Mouse (Mus musculus): Measurements from ENCODE around the gene Eddm3b.

Gene Eddm3b

DNA sequence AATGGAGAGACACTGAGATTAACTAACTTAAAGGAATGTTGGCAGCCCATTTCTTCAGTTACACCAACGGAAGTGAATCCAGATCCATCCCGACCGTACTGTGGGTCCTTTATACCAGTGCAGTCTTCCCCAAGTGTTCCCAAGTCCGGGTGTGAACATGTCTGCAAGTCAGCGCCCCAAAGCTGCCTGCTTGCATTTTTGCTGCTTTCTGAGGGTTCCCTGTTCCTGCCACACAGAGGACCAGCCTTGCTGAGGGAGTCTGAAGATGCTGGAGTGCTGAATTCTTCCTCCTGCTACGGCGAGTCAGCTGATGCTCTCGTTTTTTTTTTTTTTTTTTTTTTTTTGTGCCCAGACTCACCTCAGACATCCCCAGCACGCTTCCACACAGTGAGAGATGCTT is 19.3 kb upstream of the Eddm3b start:
- no peak for DNase-seq

DNA sequence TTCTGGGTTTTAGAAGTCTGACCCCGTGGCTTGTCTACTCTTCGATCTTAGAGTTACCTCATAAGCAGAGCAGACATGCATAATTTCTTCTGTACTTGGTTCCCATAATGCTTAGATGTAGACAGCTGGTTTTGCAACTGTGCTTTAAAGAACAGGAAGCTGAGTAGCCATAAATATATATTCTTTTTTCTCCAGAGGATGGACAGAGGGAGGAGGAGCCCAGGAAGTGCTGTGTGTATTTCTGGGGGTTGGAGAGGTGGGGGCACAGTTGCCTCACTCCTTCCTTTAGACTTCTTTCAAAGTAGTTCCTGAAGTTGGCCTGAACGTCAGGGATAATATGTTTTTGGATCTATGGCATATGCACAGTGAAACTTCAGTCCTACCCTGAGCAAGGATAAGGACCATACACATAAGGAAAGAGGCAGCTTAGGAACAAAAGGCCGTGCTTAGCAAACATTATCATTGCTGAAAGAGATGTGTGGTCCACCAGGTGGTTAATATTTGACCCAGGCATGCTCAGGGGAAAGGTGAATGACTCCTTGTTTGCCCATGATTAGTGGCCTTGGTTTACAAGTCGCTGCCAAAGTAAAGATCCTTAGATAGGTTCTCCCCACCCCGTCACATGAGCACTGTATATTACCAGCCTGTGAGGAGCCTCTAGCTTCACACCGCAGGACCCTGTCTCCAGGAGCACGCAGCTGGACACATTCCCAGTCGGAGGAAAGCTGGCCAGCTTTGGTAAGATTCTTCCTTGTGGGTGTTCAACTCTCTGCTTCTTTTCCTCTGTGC is 18.3 kb upstream of the Eddm3b start:
- no peak for DNase-seq

DNA sequence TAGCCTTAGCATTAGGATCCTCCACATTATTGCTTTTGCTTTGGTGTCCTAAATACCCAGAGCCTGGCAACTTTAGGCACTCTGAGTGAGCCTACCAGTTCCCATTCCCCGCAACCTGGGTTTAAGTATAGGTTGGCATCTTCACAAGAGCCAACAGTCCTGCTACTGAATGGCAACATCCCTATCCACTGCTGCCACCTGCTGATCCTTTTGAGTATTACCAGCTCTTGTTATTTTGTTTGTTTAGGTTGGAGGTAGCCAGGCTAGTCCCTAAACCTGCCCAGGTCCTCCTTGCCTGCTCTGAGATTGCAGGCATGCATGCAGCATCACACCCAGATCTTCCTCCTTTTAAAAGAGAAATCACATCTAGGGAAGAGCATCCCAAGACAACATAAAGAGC is 15.9 kb upstream of the Eddm3b start:
- DNase-seq: peak; percentile 58

DNA sequence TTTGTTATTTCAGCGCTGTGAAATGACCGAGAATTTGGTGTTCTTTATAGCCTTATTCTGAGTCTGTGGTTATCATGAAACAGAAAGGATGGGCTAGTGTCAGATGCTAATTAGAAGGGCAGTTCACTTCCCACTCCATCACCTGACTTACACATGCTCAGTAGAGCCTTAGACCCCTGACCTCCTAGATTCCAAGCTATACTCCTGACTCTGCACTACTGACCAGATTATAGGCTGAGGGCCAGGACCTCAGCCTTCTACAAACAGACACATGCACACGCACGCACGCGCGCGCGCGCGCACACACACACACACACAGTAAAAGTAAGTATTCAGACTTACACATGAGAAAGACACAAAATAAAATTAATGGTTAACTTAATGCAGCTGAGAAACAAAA is 15.3 kb upstream of the Eddm3b start:
- no peak for DNase-seq

DNA sequence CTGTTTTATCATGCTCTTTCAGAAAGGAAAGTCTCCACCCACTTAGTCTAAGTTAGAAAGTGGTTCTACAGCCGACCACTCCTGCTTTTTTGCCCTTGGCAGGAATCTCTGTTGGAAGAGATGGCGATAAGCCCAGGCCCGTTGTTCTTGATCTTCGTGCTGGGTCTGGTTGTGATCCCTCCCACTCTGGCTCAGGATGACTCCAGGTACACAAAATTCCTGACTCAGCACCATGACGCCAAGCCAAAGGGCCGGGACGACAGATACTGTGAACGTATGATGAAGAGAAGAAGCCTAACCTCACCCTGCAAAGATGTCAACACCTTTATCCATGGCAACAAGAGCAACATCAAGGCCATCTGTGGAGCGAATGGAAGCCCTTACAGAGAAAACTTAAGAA is 12.9 kb upstream of the Eddm3b start:
- no peak for DNase-seq

DNA sequence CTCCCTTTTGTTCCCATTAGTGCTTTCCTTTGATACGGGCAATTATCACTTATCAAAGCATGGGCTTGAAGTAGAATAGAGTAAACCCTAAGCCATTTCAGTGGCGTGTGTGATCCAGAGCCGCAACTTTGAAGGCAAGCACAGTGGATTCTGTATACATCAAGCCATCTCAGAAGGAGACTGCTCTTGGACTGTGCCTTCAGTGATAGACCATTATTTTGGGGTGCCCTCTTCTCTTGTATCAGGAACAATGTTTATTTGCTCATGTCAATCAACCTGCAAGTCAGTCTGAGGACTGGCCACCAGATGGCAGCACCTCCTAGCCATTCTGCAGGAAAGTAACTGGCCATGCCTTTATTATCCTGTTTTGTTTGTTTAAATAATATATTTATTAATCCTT is 11.0 kb upstream of the Eddm3b start:
- peak; percentile 79 for DNase-seq

DNA sequence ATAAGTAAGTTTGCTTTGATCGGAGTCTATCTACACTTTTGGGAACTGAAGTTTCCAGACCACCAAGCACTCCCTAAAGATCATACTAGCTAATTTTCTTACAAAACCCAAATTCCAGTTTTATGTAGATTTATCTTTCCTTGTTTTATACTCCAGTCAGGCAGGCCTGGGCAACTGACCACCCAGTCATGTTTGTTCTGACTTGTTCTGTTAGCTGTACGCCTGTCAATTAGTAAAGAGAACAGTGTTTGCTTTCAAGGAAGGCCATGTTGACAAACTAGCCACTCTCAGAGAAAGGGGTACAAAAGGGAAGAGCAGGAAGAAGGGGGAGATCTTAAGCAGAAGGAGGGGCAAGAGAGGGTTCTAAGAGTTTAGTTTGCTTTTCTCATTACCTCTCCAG is 9.9 kb upstream of the Eddm3b start:
- DNase-seq: no peak

DNA sequence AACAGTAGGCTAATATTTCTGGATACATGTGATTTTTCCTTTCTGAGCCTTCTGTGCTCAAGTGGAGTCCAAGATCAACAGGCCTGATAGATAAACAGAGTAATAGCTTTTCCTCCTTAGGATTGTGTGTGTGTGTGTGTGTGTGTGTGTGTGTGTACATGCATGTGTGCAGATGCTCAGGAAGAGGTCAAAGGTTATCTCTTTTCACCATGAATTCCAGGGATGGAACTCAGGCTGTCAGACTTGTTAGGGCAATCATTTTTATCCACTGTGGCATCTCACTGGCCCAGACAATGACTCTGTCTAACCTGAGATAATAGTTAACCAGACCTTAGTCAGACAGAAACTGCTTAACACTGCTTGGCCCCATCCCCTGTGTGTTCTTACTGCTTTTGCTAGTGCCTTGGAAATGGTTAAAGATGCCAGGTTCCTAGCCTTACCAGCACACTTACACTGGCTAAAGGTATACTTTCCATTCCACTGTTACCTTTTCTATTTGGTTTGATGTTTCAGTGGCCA is 7.7 kb upstream of the Eddm3b start:
- no peak for DNase-seq

DNA sequence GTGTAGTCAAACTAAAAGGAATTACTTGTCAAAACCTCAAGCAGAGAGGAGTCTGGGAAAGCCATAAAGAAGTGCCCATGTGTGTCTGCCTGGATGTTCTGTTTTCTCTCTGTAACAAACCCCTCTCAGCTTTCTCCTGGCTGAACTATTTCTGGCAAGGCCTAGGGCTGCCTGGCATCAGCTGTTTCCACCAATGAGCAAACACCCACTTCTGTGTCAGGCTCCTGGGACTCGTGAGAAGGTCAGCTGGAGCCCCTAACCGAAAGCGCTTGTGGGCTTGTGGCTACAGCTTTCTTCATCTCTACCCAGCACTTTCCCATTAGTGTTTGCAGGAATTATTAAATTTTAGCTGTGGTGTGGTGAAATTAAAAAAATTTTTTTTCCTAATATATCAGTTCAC is 2.3 kb upstream of the Eddm3b start:
- no peak for DNase-seq

DNA sequence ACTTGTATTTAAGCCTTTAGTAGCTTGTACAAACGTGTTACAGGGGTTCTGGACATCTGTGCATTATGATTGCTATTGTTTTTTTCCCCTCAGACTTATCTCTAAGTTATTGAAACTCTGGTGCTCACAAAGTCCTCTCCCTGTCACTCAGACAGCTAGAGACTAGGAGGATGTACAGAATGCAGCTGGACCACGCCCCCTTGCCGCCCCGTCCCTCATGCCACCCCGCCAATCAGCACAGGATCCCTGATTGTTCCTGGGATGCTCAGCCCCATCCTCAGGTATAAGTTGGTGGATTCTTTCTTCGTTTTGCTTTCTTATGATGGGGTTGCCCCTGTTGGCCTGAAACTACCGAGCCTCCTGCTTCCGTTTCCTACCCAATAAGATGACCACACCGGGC is 750 bp upstream of the Eddm3b start:
- DNase-seq: no peak

DNA sequence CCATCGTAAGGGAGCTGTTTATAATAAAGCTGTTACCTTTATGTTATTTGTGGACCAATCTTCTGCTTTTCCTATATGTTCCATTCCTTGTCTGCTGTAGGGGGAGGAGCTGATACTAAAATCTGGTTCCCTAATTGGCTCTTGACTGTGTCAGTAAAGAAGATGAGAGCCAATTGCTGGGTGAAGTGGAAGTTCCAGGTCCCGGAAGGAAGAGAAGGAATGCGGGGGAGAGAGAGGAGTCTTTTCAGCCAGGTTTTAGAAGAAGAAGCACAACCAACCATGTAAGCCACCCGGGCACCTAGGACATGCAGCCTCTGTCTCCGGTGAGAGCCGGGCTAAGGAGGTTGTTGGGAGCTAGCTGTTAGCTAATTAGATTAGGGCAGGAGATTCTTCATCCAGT is 11.5 kb downstream of the Eddm3b start:
- DNase-seq: no peak

DNA sequence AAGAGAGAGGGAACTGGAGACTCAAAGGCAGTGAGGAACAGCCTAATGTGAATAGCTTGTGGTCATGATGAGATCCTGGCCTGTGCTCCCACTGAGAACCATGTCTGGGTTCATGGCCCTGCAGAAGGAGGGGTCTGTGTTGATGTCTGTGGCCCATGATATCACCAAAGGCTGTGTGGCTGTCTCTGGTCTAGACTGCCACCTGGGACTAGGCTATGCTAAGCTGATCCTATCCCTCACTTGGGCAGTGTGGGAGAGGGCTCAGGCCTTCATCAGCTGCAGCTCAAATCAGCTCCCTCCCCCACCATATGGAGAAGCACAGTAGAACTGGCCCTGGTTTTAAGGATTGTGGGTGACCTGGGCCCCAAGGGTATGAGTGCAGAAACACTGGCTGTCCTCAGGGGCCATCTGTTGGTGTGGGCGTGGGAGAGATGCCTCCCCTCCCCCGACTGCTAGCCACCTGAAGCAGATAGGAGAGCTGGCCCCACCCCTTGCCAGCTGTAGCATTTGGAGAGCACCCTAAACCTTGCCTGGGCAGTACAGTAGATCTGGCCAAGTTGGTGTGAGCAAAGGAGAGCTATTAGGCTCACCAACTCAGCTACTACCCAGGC is 13.5 kb downstream of the Eddm3b start:
- DNase-seq: no peak

DNA sequence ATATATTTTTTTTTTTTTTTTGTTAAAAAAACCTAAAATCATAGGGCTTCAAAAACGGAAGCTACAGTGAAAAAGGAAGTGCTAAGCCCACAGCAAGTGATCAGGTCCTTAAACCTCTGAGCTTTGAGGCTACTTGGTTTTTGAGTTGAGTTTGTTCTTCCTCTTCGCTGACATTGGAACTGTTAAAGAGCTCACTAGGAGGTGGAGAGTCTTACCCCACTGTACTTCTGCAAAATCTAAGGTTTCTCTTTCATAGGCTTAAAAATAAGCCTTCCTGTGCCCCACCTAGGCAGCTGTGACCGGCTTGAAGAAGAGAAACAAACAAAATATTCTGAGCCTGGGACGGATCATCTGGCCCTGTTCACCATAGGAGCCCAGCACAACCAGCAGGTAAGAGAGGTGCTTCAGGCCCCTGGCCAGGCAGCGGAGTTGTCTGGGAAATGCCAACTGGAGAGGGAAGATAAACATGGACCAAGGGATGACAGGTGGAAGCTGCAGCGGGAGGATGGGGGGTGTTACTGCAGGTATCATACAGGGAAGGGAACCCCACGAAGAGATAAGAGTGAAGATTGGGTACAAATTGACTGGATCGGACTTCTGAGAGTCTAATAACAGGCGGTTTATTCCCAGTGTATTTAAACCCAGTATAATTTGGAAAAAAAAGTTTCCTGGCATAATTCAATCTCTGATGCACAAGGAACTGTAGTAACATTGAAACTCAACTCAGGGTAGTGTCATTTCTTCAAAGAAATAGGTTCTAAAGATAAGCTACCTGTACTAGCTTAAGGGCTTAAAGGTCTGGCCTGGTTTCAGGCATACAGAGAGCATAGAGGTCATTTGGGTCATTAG is 14.8 kb downstream of the Eddm3b start:
- DNase-seq: no peak

DNA sequence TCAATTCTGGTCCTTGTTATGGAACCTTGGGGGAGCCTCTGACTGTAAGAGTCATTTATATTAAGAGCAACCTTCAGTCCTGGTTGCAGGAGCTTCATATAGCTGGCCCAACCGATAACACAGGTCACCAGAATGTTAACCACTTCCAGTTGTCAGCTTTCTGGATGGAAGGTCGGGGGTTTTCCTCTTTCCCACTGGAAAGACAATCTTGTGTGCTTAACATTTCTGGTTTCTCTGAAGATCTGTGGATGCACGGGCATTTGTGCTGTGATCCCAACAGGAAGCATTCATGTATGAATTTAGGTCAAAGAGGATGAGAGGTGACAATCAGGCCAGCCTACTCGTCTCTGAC is 15.4 kb downstream of the Eddm3b start:
- no peak for DNase-seq

DNA sequence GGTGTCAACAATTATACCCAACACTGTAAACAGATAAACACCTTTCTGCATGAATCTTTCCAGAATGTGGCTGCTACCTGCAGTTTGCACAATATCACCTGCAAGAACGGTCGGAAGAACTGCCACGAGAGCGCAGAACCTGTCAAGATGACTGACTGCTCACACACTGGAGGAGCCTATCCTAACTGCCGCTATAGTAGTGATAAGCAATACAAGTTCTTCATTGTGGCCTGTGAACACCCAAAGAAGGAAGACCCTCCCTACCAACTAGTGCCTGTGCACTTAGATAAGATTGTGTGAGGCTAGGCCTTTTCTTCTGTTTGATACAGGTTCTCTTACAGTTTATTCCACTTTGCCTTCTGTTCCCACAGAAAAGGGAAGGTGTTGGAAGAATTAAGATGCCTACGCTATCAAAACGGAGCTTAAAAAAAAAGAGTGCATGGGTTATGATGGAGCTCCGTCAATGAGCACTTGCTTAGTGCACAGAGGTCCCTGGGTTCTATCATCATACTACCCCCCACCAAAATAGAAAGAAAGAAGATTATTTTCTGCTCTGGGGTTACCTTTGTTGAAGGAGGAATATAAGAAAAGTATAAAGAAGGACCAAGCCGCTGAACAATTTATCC is 16.2 kb downstream of the Eddm3b start:
- DNase-seq: no peak

DNA sequence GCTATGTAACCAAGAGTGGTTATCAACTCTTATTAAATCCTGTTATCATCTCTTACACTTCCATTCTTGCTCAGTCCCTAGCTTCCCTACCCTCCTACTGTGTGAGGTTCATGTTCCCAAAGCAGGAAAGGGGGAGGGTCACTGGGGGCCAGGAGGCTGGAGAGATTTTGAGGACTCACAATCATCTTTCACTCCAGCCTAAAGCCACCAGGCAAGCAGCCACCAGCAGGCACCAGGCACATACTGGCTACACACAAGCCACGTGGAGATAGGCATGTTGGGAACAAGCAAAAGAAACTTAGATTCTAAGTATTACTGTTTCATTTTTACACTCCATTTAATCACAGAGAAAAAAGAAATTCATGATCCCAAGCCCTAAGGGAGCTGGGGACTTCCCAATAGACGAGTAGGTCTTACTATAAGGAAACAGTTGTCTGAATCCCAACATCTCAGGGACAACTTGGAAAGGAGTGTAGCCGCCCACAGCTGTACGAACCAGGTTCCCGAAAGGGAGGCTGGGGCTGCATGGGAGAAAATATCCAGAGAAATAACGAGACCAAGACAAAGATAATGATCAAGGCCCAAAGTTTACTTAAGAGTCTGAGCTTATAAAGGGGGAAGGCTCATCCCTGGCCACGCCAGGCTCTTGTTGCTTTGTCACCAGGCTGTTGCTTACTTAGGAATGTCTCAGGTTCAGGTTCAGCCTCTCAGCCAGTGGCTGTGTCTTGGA is 17.0 kb downstream of the Eddm3b start:
- no peak for DNase-seq

DNA sequence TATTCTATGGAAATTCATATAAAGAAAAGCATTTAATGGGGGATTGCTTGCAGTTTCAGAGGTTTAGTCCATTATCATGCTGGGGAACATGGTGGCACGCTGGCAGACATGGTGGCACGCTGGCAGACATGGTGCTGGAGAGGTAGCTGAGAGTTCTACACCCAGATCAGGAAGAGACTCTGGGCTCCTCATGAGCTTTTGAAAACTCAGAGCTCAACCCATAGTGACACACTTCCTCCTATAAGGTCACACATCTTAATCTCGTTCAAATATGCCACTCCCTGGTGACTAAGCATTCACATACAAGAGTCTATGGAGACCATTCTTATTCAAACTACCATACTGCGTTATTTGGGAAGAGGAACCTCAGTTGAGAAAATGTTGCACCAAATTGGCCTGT is 18.1 kb downstream of the Eddm3b start:
- no peak for DNase-seq

DNA sequence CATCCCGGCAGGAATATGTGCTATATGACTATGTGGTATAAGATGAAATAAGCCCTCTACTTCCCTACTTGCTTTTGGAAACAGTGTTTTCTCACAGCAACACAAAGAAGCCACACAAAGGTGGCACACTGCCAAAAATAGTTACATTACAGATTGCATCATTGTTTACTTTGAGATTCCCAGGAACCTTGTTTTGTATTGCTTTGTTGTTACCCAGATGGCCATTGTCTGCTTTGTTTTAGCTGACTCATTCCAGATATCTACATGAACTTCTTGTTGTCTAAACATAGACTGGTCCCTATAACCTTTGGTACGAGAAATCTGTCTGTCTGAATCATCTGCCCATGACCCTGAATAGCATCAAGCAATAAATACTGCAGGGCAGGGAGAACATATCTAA is 26.1 kb downstream of the Eddm3b start:
- DNase-seq: no peak

DNA sequence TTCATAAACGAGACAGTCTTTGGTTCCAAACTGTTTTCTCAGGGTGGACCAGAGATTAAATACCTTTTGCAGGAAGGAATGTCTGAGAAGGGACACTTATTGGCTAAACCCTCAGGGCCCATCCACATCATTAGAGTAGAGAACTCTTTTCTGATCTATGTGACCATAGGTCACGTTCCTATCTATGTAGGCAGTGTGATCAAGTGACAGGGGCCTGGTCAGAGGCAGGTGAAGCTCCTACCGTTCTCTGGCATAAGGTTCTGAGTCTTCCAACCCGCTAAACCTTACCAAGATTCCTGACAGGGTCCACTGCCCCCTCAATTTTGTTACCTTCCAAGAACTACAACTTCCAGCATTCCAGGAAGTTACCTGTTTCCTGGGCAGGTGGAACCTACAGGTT is 27.9 kb downstream of the Eddm3b start:
- no peak for DNase-seq

DNA sequence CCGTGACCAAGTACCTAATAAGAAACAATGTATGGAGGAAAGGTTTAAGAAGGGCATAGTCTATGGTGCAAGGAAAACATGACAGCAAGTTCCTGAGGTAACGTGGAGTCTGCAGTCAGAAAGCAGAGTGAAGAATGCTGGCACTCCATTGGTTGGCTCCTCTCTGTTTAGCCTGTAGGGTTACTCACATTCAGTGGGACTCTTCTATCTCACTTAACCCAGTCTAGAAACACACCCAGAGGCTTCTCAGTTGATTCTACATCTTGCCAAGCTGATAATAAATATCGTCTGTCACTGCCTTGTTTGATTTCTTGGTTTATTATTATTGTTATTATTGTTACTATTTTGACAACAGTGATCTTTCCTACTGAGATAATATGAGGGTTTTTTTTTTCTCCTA is 28.3 kb downstream of the Eddm3b start:
- DNase-seq: no peak

DNA sequence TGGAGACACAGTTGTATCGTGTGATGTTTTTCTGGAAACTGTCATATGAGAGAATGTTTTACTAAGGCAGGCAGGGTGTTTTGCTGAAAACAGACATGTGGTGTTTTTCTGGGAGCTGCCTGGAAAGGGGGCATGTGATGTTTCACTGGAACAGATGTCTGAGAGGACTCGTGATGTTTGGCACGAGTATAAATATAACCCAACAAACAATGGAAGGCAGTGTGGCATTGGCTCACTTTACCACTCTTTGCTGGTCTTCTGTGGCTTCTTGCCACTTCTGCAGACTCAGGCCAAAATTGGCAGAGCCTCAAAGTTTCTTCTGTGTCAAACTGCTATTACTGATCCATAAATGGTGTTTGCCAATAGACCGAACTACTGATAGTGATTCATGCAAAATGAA is 29.1 kb downstream of the Eddm3b start:
- DNase-seq: no peak

DNA sequence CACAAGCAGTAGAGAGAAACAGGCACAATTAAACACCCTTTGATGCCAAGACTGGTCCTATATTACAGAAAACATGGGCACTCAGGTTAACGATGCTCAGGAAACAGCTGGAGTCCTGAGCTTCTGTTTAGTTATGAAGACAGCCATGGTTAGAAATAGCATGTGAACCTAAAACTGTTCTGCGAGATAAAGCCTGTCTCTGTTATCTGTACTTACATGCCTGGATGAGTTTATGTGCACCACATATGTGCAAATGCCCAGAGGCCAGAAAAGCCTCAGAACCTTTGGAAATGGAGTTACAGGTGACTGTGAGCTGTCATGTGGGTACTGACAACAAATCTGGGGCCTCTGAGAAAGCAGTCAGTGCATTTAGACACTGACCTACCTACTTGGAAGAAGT is 29.7 kb downstream of the Eddm3b start:
- DNase-seq: no peak

DNA sequence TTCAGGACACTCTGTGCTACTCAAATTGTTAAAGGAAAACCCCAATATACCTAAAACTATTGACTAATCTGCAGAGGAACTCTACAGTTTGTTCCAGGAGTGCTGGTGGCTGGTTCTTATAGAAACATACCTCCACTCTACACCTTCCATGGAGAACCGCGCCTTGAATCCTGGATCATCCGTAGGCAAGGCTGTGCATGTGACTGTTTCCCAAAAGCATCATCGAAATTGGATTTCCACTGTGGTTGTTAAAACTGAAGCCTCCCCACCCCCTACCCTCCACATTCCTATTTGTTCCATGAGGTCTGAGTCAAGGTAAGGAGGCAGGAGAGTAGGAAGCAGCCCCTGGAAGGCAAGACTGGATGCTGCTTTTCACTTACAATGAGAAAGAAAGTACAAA is 30.2 kb downstream of the Eddm3b start:
- DNase-seq: no peak
